ENCODE assay signal across 8 mouse cellular contexts in the genomic region with DNA sequence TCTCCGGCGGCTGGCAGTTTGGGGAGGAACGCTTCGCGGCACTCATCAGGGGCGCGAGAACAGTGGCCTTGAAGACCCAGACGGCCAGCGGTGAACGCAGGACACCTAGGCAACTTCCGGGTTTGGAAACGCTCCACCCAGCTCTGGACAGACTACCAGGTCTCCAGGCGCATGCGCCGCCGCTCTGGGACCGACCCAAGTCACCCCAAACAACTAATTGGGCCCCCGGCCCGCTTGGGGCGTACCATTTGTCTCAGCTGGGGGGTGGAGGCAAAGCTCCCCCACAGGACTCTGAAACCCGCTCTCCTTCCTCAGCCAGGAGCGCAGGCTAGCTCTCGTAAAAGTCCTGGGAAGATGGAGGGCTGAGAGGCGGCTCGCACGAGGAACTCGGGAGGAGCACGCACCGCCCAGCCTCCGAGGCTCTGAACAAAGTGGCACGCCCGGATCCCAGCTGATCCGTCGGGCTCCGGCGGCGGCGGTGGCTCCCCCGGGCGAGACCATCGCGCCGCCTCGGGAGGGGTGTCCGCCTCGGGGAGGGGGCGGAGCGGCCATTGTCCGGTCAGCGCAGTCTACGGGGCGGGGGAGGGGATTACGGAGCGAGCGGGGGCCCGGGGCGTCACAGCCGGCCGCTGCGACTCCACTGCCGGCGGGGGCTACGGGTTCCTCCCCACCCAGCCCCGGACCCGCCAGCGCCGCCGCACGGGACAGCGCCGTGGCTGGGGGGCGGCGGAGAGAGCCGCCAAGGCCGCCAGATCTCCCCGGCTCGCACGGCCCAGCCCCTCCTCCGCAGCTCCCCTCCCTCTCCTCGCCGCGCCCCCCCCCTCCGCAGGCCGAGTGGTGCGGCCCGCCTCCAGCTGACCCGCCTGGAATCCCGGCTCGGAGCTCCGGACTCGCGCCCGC. TPM values are rescaled to one million over a fixed set of nuclear protein-coding genes. Genes with fewer than 3 reads are reported as not detected.
DNase-seq lines count a peak whose midpoint lies in the region; ATAC-seq and TF ChIP-seq lines count a peak whose summit lies in the region.

TSS of gene Zfand3 (plus strand) at position 531 of the 900 bp plus-strand sequence.

- intact Hi-C loops in heart, postnatal 10 days (cut with DNase I), result loop anchor here (2.0 kb wide), 1 partner anchor 20 kb away; no protein-coding TSS in a partner anchor

- TF ChIP-seq CTCF in ES-Bruce4 (IDR thresholded peaks at IDR 0.05; ENCODE audit: low read depth, low read length), result no peak
- no peak for TF ChIP-seq CTCF in liver, postnatal 0 days (IDR thresholded peaks at IDR 0.05; ENCODE audit: low read depth)

- under 1% methylated on average over 43 of the region's 93 CpGs for WGBS in forebrain, embryonic 13.5 days
- under 1% methylated on average over 84 of the region's 93 CpGs for WGBS in large intestine, adult 2 months
- WGBS in liver, postnatal 0 days (ENCODE audit: insufficient replicate concordance), result under 1% methylated on average over 57 of the region's 93 CpGs
- WGBS in neural tube, embryonic 14.5 days, result under 1% methylated on average over 64 of the region's 93 CpGs

- peak within 1 kb of the TSS; percentile 81 for H3K4me3 ChIP-seq in ES-Bruce4 (ENCODE audit: low read depth, low read length)
- H3K4me3 ChIP-seq in forebrain, embryonic 13.5 days, result peak within 1 kb of the TSS; percentile 95
- peak within 1 kb of the TSS; percentile 96 for H3K4me3 ChIP-seq in liver, postnatal 0 days (ENCODE audit: low read depth, low read length)
- H3K4me3 ChIP-seq in neural tube, embryonic 14.5 days (ENCODE audit: low read depth, low read length), result peak within 1 kb of the TSS; percentile 91

- peak within 1 kb of the TSS; percentile 80 for H3K4me2 ChIP-seq in forebrain, embryonic 13.5 days
- H3K4me2 ChIP-seq in liver, postnatal 0 days (ENCODE audit: low read depth, low read length), result peak within 1 kb of the TSS; percentile 95
- H3K4me2 ChIP-seq in neural tube, embryonic 14.5 days (ENCODE audit: low read depth, low read length), result peak within 1 kb of the TSS; percentile 79

- H3K27ac ChIP-seq in ES-Bruce4 (ENCODE audit: insufficient read depth, low read length), result peak within 1 kb of the TSS; percentile 93
- H3K27ac ChIP-seq in forebrain, embryonic 13.5 days, result peak within 1 kb of the TSS; percentile 100
- H3K27ac ChIP-seq in liver, postnatal 0 days (ENCODE audit: low read depth), result peak within 1 kb of the TSS; percentile 100
- H3K27ac ChIP-seq in neural tube, embryonic 14.5 days (ENCODE audit: low read depth, low read length), result peak within 1 kb of the TSS; percentile 98

- TF ChIP-seq EP300 in ES-Bruce4 (IDR thresholded peaks at IDR 0.05; ENCODE audit: insufficient read depth, low read depth, low read length), result 0 out of 2 replicates have a peak, but pooled peaks have one; percentile 4
- TF ChIP-seq EP300 in liver, postnatal 0 days (IDR thresholded peaks at IDR 0.05; ENCODE audit: low read depth), result no peak; the same call in 1 of the 2 replicates

- H3K36me3 ChIP-seq in ES-Bruce4 (ENCODE audit: control insufficient read depth, insufficient read depth, low read length, poor library complexity, severe bottlenecking), result no peaks in the 10 kb centered on the region
- 0 out of 2 replicates have a peak, but pooled peaks cover under 1% of the 10 kb centered on the region for H3K36me3 ChIP-seq in forebrain, embryonic 13.5 days (ENCODE audit: poor library complexity, severe bottlenecking)
- H3K36me3 ChIP-seq in liver, postnatal 0 days (replicated peaks; ENCODE audit: insufficient read depth, low read length), result no peaks in the 10 kb centered on the region
- H3K36me3 ChIP-seq in neural tube, embryonic 14.5 days (ENCODE audit: control insufficient read depth, insufficient read depth, low read length), result no peaks in the 10 kb centered on the region

- H3K27me3 ChIP-seq in ES-Bruce4 (ENCODE audit: control insufficient read depth, insufficient read depth, low read length, poor library complexity, severe bottlenecking), result no peaks in the 10 kb centered on the region
- H3K27me3 ChIP-seq in forebrain, embryonic 13.5 days, result no peaks in the 10 kb centered on the region
- no peaks in the 10 kb centered on the region for H3K27me3 ChIP-seq in liver, postnatal 0 days (ENCODE audit: insufficient read depth, low read length)
- H3K27me3 ChIP-seq in neural tube, embryonic 14.5 days (ENCODE audit: control insufficient read depth, insufficient read depth, low read length), result no peaks in the 10 kb centered on the region

- peak; percentile 97 for DNase-seq in heart, postnatal 10 days
- peak; percentile 75 for DNase-seq in large intestine, adult 2 months (ENCODE audit: low read depth, low spot score)
- peak; percentile 96 for DNase-seq in liver, postnatal 0 days
- DNase-seq in testis, postnatal 10 days (ENCODE audit: low spot score), result peak; percentile 97

- H3K4me1 ChIP-seq in ES-Bruce4 (ENCODE audit: control insufficient read depth, insufficient read depth, low read length), result peaks cover 1% of the 10 kb centered on the region
- H3K4me1 ChIP-seq in forebrain, embryonic 13.5 days, result peaks cover 40% of the 10 kb centered on the region
- H3K4me1 ChIP-seq in liver, postnatal 0 days (ENCODE audit: insufficient read depth), result peaks cover 28% of the 10 kb centered on the region
- peaks cover 30% of the 10 kb centered on the region for H3K4me1 ChIP-seq in neural tube, embryonic 14.5 days (ENCODE audit: control insufficient read depth, insufficient read depth, low read length)

- peak; percentile 91 for ATAC-seq in cerebellum, adult (ENCODE audit: insufficient number of reproducible peaks, low FRiP score, low TSS enrichment)
- peak; percentile 93 for ATAC-seq in forebrain, embryonic 13.5 days
- ATAC-seq in liver, postnatal 0 days, result peak; percentile 90
- ATAC-seq in neural tube, embryonic 14.5 days (ENCODE audit: low read depth), result peak; percentile 93

- no peaks in the 10 kb centered on the region for H3K9me3 ChIP-seq in ES-Bruce4 (replicated peaks; ENCODE audit: control insufficient read depth, insufficient read depth, low read length, poor library complexity, severe bottlenecking)
- H3K9me3 ChIP-seq in forebrain, embryonic 13.5 days (replicated peaks), result no peaks in the 10 kb centered on the region
- no peaks in the 10 kb centered on the region for H3K9me3 ChIP-seq in liver, postnatal 0 days (ENCODE audit: low read length)
- no peaks in the 10 kb centered on the region for H3K9me3 ChIP-seq in neural tube, embryonic 14.5 days (ENCODE audit: control insufficient read depth, low read length)

- H3K9ac ChIP-seq in ES-Bruce4 (ENCODE audit: low read depth, poor library complexity, severe bottlenecking), result peak within 1 kb of the TSS; percentile 99
- H3K9ac ChIP-seq in forebrain, embryonic 13.5 days, result peak within 1 kb of the TSS; percentile 98
- peak within 1 kb of the TSS; percentile 98 for H3K9ac ChIP-seq in liver, postnatal 0 days (replicated peaks)
- peak within 1 kb of the TSS; percentile 98 for H3K9ac ChIP-seq in neural tube, embryonic 14.5 days (replicated peaks; ENCODE audit: low read depth, low read length)

- TF ChIP-seq POLR2A in ES-Bruce4 (IDR thresholded peaks at IDR 0.05; ENCODE audit: insufficient read depth, low read length), result no peak

RNA-seq across cellular contexts. Expression of gene Zfand3, which starts in this region (rescaled TPM):
- polyA plus RNA-seq in ES-Bruce4 (2011; ENCODE audit: insufficient read depth, insufficient read length, low read depth, missing spikeins), result 69.3 and 70.8 TPM in 2 replicates
- 63.3 and 76.7 TPM in 2 replicates for polyA plus RNA-seq in forebrain, embryonic 13.5 days (2015; fragmentation: Nextera tagmentation; extraction: Ambion mirVana)
- 100 to 1,000 TPM; 137 to 138 TPM for total RNA-seq in heart, postnatal 10 days (2021)
- 59.3 and 63.1 TPM in 2 replicates for polyA plus RNA-seq in large intestine, adult 2 months (2012; rRNA removed)
- 24.7 and 26.2 TPM in 2 replicates for polyA plus RNA-seq in liver, postnatal 0 days (2015; fragmentation: Nextera tagmentation; extraction: Ambion mirVana)
- 36.8 and 37.5 TPM in 2 replicates for polyA plus RNA-seq in neural tube, embryonic 14.5 days (2014; fragmentation: Nextera tagmentation; extraction: Ambion mirVana)

Comparison
In these comparisons a context has a peak if more than half of its experiments do, and no peak if none do; other contexts are left out.
1. Peak in every context shown above with its lines: DNase-seq, ATAC-seq, H3K4me3 ChIP-seq and H3K27ac ChIP-seq.